Mouse (Mus musculus) heart, postnatal 0 days (tissue): Measurements from ENCODE around the gene Heatr5b. TPM values are rescaled to one million over a fixed set of nuclear protein-coding genes. Genes with fewer than 3 reads are reported as not detected.

Experiments used
- ATAC-seq: fragments of 200-750 bp; cut with Nextera tagmentation; 2 replicates; pipeline ENCODE4 v1.8.0; 2017; ENCODE audit warnings: low read depth, moderate number of reproducible peaks, moderate library complexity; ENCODE audit not compliant: insufficient read depth
- DNase-seq: peaks from one replicate; pipeline ENCODE4 v3.0.0-alpha.2; 2016; ENCODE audit warnings: low spot score
- H3K27ac ChIP-seq: fragments of 300-500 bp; sonication (generic); 2 replicates; pipeline ENCODE4 v1.5.1; 2014; ENCODE audit warnings: low read depth, mild to moderate bottlenecking
- H3K27me3 ChIP-seq: fragments of 300-500 bp; sonication (generic); 2 replicates; pipeline ENCODE4 v1.6.1; 2014; ENCODE audit warnings: low read length, mixed read lengths; ENCODE audit not compliant: control insufficient read depth, insufficient read depth
- H3K36me3 ChIP-seq: fragments of 300-500 bp; sonication (generic); replicated peaks from 2 replicates; pipeline ENCODE4 v1.6.1; 2014; ENCODE audit warnings: low read length, mixed read lengths; ENCODE audit not compliant: control insufficient read depth, insufficient read depth
- H3K4me1 ChIP-seq: fragments of 300-500 bp; sonication (generic); 2 replicates; pipeline ENCODE4 v1.6.1; 2014; ENCODE audit warnings: antibody characterized with exemption; ENCODE audit not compliant: control insufficient read depth, insufficient read depth
- H3K4me2 ChIP-seq: fragments of 300-500 bp; sonication (generic); 2 replicates; pipeline ENCODE4 v1.6.1; 2014; ENCODE audit warnings: low read depth, mild to moderate bottlenecking, low read length, moderate library complexity
- H3K4me3 ChIP-seq: fragments of 300-500 bp; sonication (generic); 2 replicates; pipeline ENCODE4 v1.5.1; 2014; ENCODE audit warnings: low read depth, low read length
- H3K9ac ChIP-seq: fragments of 300-500 bp; sonication (generic); replicated peaks from 2 replicates; pipeline ENCODE4 v1.6.1; 2014; ENCODE audit warnings: low read depth, low read length, mixed read lengths
- H3K9me3 ChIP-seq: fragments of 300-500 bp; sonication (generic); replicated peaks from 2 replicates; pipeline ENCODE4 v1.6.1; 2016; ENCODE audit warnings: low read length; ENCODE audit not compliant: control insufficient read depth
- CTCF ChIP-seq: IDR thresholded peaks from 2 replicates; pipeline ENCODE4 v1.5.1; 2016; ENCODE audit warnings: antibody characterized with exemption, control low read depth, low read depth
- EP300 ChIP-seq: IDR thresholded peaks from 2 replicates; pipeline ENCODE4 v1.6.1; 2016; ENCODE audit warnings: antibody characterized with exemption, low read depth
- WGBS: fragments of 180-500 bp; shearing (Covaris S2); extraction: QIAGEN DNeasy Blood & Tissue Kit; methylation state at CpG from one replicate; pipeline ENCODE4 v1.1.7; 2014; 5-methylcytosine and 5-hydroxymethylcytosine counted together
- polyA plus RNA-seq: library from polyadenylated mRNA; unstranded; fragments of >200 nt; fragmentation: Nextera tagmentation; extraction: Ambion mirVana; gene quantifications from 2 replicates; pipeline ENCODE4 v1.2.1, GENCODE M21; 2015
- total RNA-seq: library from RNA; depleted of rRNA; stranded (reverse); fragments of >200 nt; gene quantifications from 2 replicates; pipeline ENCODE4 v1.2.3, GENCODE M21; 2014; ENCODE audit warnings: low replicate concordance; rRNA removed

Gene Heatr5b
- total RNA-seq (38.6 and 56.7 TPM in 2 replicates), polyA plus RNA-seq (13.8 and 16.3 TPM in 2 replicates)

- TF ChIP-seq CTCF (no peak), EP300 (no peak)
- H3K9me3 ChIP-seq = no peaks in the 10 kb centered on the region
- peak within 1 kb of the TSS; percentile 84 for H3K9ac ChIP-seq
- peak; percentile 97 for ATAC-seq
- H3K4me2 ChIP-seq = peak within 1 kb of the TSS; percentile 89
- peak within 1 kb of the TSS; percentile 87 for H3K4me3 ChIP-seq
- peak within 1 kb of the TSS; percentile 80 for H3K27ac ChIP-seq
- H3K27me3 ChIP-seq = no peaks in the 10 kb centered on the region
- DNase-seq = peak; percentile 99
- WGBS = under 1% methylated on average over 81 of the region's 81 CpGs
- peaks cover 25% of the 10 kb centered on the region for H3K36me3 ChIP-seq
- H3K4me1 ChIP-seq = no peaks in the 10 kb centered on the region
Observed at GRCm38 (mm10) chr17:78834856-78835835, at the start of gene Heatr5b, which contains the start of gene Gpatch11. TSS of gene Heatr5b (minus strand) at chr17:78835364. TSS of gene Gpatch11 (plus strand) at chr17:78835567.

GRCm38 (mm10) chr17:78883291-78883690 lies 48.1 kb upstream of the Heatr5b start:
- Histone ChIP-seq H3K4me2 (no peak overlapping the region), H3K9ac (no peak overlapping the region), H3K36me3 (peaks cover 8% of the 10 kb centered on the region), H3K27ac (no peak overlapping the region), H3K4me1 (peaks cover 11% of the 10 kb centered on the region; the same call in 1 of the 2 replicates), H3K27me3 (no peaks in the 10 kb centered on the region), H3K9me3 (peaks cover 5% of the 10 kb centered on the region; the same call in 1 of the 2 replicates), H3K4me3 (no peak overlapping the region)
- TF ChIP-seq EP300 (no peak), CTCF (no peak)
- ATAC-seq (no peak), DNase-seq (no peak)
- WGBS = 91% methylated on average over 4 of the region's 4 CpGs

GRCm38 (mm10) chr17:78882401-78883112 lies 47.4 kb upstream of the Heatr5b start, which contains the start of gene Eif2ak2:
TSS of gene Eif2ak2 (minus strand) at chr17:78882573.
- H3K9me3 ChIP-seq = peaks cover 5% of the 10 kb centered on the region; the same call in 1 of the 2 replicates
- under 1% methylated on average over 28 of the region's 28 CpGs for WGBS
- H3K4me2 ChIP-seq = peak within 1 kb of the TSS; percentile 69
- peak within 1 kb of the TSS; percentile 74 for H3K4me3 ChIP-seq
- H3K4me1 ChIP-seq = peaks cover 11% of the 10 kb centered on the region; the same call in 1 of the 2 replicates
- TF ChIP-seq EP300 = 0 out of 2 replicates have a peak, but pooled peaks have one; percentile 40
- TF ChIP-seq CTCF = no peak
- DNase-seq (peak; percentile 82), ATAC-seq (peak; percentile 99)
- peaks cover 15% of the 10 kb centered on the region for H3K36me3 ChIP-seq
- H3K27me3 ChIP-seq = no peaks in the 10 kb centered on the region
- peak within 1 kb of the TSS; percentile 78 for H3K9ac ChIP-seq
- peak within 1 kb of the TSS; percentile 82 for H3K27ac ChIP-seq

GRCm38 (mm10) chr17:78881878-78882304 lies 46.7 kb upstream of the Heatr5b start:
- peaks cover 11% of the 10 kb centered on the region; the same call in 1 of the 2 replicates for H3K4me1 ChIP-seq
- TF ChIP-seq CTCF = no peak
- H3K4me2 ChIP-seq = peak overlapping the region; percentile 69
- peak overlapping the region; percentile 78 for H3K9ac ChIP-seq
- peaks cover 21% of the 10 kb centered on the region for H3K36me3 ChIP-seq
- peak; percentile 25 for DNase-seq
- WGBS = 23% methylated on average over 2 of the region's 7 CpGs
- H3K27ac ChIP-seq = peak overlapping the region; percentile 82
- peak; percentile 42 for ATAC-seq
- H3K9me3 ChIP-seq = peaks cover 5% of the 10 kb centered on the region; the same call in 1 of the 2 replicates
- H3K27me3 ChIP-seq = no peaks in the 10 kb centered on the region
- H3K4me3 ChIP-seq = peak overlapping the region; percentile 74

- no peak for DNase-seq
- Histone ChIP-seq H3K4me2 (no peak overlapping the region), H3K27ac (no peak overlapping the region), H3K4me3 (no peak overlapping the region), H3K9ac (no peak overlapping the region), H3K9me3 (no peaks in the 10 kb centered on the region), H3K36me3 (peaks cover 77% of the 10 kb centered on the region), H3K27me3 (no peaks in the 10 kb centered on the region), H3K4me1 (no peaks in the 10 kb centered on the region)
- 92% methylated on average over 6 of the region's 6 CpGs for WGBS
- no peak for ATAC-seq
- no peak for TF ChIP-seq CTCF
- TF ChIP-seq EP300 = no peak
Observed at GRCm38 (mm10) chr17:78873886-78874285, 38.7 kb upstream of the Heatr5b start.
